Mouse (Mus musculus) embryonic fibroblast, embryonic 13.5 days (primary cell): ENCODE measurements around the gene Ucp2. TPM values are rescaled to one million over a fixed set of nuclear protein-coding genes. Genes with fewer than 3 reads are reported as not detected.
"Not testable (repeated sequence)": the region's sequence is repeated elsewhere in the genome, so short reads cannot be mapped to it uniquely, and the experiment has no call there.

ENCODE experiments used
- H3K27ac ChIP-seq: 2 replicates; pipeline ENCODE4 v1.5.1; 2012; ENCODE audit warnings: low read length, control low read depth, inconsistent platforms; ENCODE audit not compliant: insufficient read depth
- H3K4me1 ChIP-seq: 2 replicates; pipeline ENCODE4 v1.6.1; 2011; ENCODE audit warnings: low read length; ENCODE audit not compliant: control insufficient read depth, insufficient read depth
- H3K4me3 ChIP-seq: 2 replicates; pipeline ENCODE4 v1.5.1; 2011; ENCODE audit warnings: mild to moderate bottlenecking, control low read depth, low read length; ENCODE audit not compliant: insufficient read depth
- CTCF ChIP-seq: IDR thresholded peaks from 2 replicates; pipeline ENCODE4 v1.5.1; 2011; ENCODE audit warnings: mild to moderate bottlenecking, control low read depth, low read length, moderate library complexity, borderline replicate concordance; ENCODE audit not compliant: insufficient read depth
- POLR2A ChIP-seq: IDR thresholded peaks from 2 replicates; pipeline ENCODE4 v1.6.1; 2011; ENCODE audit warnings: low read depth, mild to moderate bottlenecking, control low read depth, low read length, moderate library complexity
- polyA plus RNA-seq: library from polyadenylated mRNA; stranded (reverse); fragments of >200 nt; gene quantifications from 2 replicates; pipeline ENCODE4 v1.2.4, GENCODE M21; 2011; ENCODE audit warnings: low read depth; ENCODE audit not compliant: missing spikeins, insufficient read length

Ucp2 gene
- polyA plus RNA-seq, 1 experiment, result 20.1 TPM

- no peak for TF ChIP-seq CTCF
- no peak for TF ChIP-seq POLR2A
- no peak overlapping the region for H3K27ac ChIP-seq
- no peaks in the 10 kb centered on the region for H3K4me1 ChIP-seq
- H3K4me3 ChIP-seq, result no peak overlapping the region
These were observed 13.9 kb upstream of the Ucp2 start for GRCm38 (mm10) chr7:100479100-100479822.

GRCm38 (mm10) chr7:100479823-100480164 lies 13.3 kb upstream of the Ucp2 start:
- Histone ChIP-seq H3K4me3 (no peak overlapping the region), H3K27ac (no peak overlapping the region), H3K4me1 (no peaks in the 10 kb centered on the region)
- no peak for TF ChIP-seq POLR2A
- no peak for TF ChIP-seq CTCF

- Histone ChIP-seq H3K4me1 (no peaks in the 10 kb centered on the region), H3K4me3 (no peak overlapping the region), H3K27ac (no peak overlapping the region)
- TF ChIP-seq CTCF (no peak), POLR2A (no peak)
These were observed 13.0 kb upstream of the Ucp2 start for GRCm38 (mm10) chr7:100480175-100480574.

DNA sequence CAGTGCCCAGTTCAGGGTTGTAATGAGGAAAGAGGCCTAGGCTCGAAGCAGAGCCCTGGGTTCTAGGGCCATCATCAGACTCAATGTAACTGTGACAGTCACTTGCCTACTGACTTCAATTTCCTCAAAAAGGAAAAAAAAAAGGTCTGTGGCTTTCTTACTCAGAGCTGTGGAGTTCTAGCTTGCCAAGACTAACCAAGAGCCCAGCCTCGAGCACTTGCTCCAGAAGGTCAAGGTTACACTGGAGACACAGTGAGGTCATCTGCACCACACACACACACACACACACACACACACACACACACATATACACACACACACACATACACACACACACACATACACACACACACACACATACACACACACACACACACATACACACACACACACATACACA lies 11.1 kb upstream of the Ucp2 start:
- not testable (repeated sequence) for H3K27ac ChIP-seq, H3K4me1 ChIP-seq, H3K4me3 ChIP-seq

DNA sequence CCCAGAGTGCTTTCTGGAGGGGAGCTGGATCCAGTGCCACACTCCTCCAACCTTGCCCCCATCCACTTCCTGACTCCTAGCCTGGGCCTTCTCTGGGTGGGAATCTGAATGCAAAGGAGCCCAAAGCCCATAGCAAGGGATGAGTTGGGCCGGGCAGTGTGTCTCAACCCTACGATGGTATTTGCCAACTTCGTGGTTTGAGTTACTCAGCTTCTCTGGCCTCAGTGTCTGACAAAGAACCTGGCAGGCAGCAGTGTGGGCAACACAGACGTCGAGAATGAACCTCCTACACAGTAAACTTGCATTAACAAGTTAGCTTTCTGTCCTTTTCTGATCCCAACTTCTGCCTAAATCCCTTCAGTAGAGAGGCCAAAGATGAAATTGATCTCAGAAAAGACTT lies 8.6 kb upstream of the Ucp2 start:
- TF ChIP-seq POLR2A (no peak), CTCF (no peak)
- Histone ChIP-seq H3K27ac (peak overlapping the region; percentile 22; the same call in 1 of the 2 replicates), H3K4me3 (no peak overlapping the region), H3K4me1 (no peaks in the 10 kb centered on the region)

DNA sequence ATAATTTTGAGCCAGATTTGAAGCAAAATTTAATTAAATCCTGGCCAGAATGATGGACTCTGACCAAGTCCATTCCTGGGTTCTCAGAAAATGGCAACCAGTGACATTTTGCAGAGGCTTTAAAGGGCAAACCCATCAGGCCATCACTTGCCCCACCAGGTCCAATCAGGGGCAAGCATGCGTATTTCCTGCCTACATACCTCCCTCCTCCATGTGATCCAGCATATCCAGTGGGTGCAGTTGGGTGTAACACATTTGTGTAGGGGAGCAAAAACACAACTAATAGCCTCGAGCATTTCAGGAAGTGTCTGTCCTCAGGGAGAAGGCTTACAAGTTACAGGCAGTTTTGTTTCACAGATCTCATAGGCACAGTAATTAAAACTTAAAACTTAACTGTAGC lies 5.8 kb upstream of the Ucp2 start:
- no peaks in the 10 kb centered on the region for H3K4me1 ChIP-seq
- no peak for TF ChIP-seq CTCF
- no peak for TF ChIP-seq POLR2A
- no peak overlapping the region for H3K4me3 ChIP-seq
- no peak overlapping the region for H3K27ac ChIP-seq

GRCm38 (mm10) chr7:100488474-100489048 lies 4.6 kb upstream of the Ucp2 start:
- H3K4me3 ChIP-seq, result no peak overlapping the region
- no peak for TF ChIP-seq POLR2A
- no peak for TF ChIP-seq CTCF
- no peak overlapping the region for H3K27ac ChIP-seq

GRCm38 (mm10) chr7:100492391-100493116 lies 583 bp upstream of the Ucp2 start:
- no peak overlapping the region for H3K27ac ChIP-seq
- H3K4me3 ChIP-seq, result peak overlapping the region; percentile 14; the same call in 1 of the 2 replicates
- TF ChIP-seq CTCF (no peak), POLR2A (no peak)
- peaks cover 4% of the 10 kb centered on the region; the same call in 1 of the 2 replicates for H3K4me1 ChIP-seq

More at GRCm38 (mm10) chr7:100488474-100489048, 4.6 kb upstream of the Ucp2 start:
- H3K4me1 ChIP-seq, result no peaks in the 10 kb centered on the region

DNA sequence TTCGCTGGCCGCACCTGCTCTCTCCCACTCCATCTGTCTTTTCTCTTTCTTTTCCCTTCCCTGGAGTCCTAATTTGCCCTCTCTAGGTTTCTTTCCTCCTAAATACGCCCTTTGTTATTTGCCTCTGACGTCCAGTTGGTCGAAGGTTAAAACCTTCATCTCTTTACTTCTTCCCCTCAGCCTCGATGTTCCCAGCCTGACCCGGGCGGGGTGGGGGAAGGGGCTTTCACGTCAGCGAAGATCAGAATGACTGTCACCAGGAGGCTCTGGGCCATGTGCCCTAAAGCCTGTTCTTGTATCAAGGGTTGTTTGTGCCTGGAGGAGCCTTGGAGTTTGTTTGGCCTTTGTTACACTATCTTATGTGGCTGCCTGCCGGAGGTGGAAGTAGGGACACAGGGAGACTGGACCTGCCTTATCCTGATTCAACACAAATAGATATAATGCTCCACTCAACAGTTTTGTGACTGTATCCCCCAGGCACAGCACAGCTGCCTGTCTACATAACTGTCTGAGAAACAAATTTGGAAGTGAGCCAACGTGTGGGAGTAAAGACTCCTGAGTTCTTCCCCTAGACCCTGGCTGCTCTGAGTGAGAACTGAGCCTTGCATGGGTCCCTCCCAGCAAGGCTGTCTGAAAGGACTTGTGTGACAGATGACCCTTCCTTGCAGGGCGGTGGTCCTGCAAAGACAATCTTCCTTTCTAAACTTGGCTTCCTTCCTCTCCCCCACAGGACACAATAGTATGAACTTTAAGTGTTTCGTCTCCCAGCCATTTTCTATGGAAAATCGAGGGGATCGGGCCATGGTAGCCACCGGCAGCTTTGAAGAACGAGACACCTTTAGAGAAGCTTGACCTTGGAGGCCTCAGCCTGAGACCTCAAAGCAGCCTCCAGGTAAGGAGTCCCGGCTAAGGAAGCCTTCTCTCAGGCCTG lies 612 bp downstream of the Ucp2 start:
- TF ChIP-seq POLR2A (no peak), CTCF (no peak)
- H3K4me3 ChIP-seq, result peak overlapping the region; percentile 14
- H3K4me1 ChIP-seq, result peaks cover 4% of the 10 kb centered on the region; the same call in 1 of the 2 replicates
- no peak overlapping the region for H3K27ac ChIP-seq
